Mouse (Mus musculus) intestine, postnatal 0 days (tissue): Measurements from ENCODE around the gene Slc22a17. TPM values are rescaled to one million over a fixed set of nuclear protein-coding genes. Genes with fewer than 3 reads are reported as not detected.

Experiments
- ATAC-seq: fragments of 200-750 bp; cut with Nextera tagmentation; 2 replicates; pipeline ENCODE4 v1.8.0; 2017; ENCODE audit warnings: mild to moderate bottlenecking, moderate TSS enrichment, moderate library complexity
- H3K27ac ChIP-seq: fragments of 300-500 bp; sonication (generic); 2 replicates; pipeline ENCODE4 v1.5.1; 2014; ENCODE audit warnings: mild to moderate bottlenecking, low read depth, low read length, moderate library complexity
- H3K27me3 ChIP-seq: fragments of 300-500 bp; sonication (generic); replicated peaks from 2 replicates; pipeline ENCODE4 v1.6.1; 2014; ENCODE audit warnings: low read length, mixed read lengths; ENCODE audit not compliant: control insufficient read depth, insufficient read depth
- H3K36me3 ChIP-seq: fragments of 300-500 bp; sonication (generic); 2 replicates; pipeline ENCODE4 v1.6.1; 2014; ENCODE audit warnings: mild to moderate bottlenecking, moderate library complexity; ENCODE audit not compliant: control insufficient read depth, insufficient read depth
- H3K4me1 ChIP-seq: fragments of 300-500 bp; sonication (generic); replicated peaks from 2 replicates; pipeline ENCODE4 v1.6.1; 2014; ENCODE audit warnings: antibody characterized with exemption, low read length, mixed read lengths; ENCODE audit not compliant: control insufficient read depth, insufficient read depth
- H3K4me2 ChIP-seq: fragments of 300-500 bp; sonication (generic); replicated peaks from 2 replicates; pipeline ENCODE4 v1.6.1; 2014; ENCODE audit warnings: low read depth, mild to moderate bottlenecking, moderate library complexity
- H3K4me3 ChIP-seq: fragments of 300-500 bp; sonication (generic); 2 replicates; pipeline ENCODE4 v1.5.1; 2014; ENCODE audit warnings: low read depth, low read length
- H3K9ac ChIP-seq: fragments of 300-500 bp; sonication (generic); 2 replicates; pipeline ENCODE4 v1.6.1; 2014; ENCODE audit warnings: mild to moderate bottlenecking, low read depth, low read length
- H3K9me3 ChIP-seq: fragments of 300-500 bp; sonication (generic); 2 replicates; pipeline ENCODE4 v1.6.1; 2016; ENCODE audit warnings: mixed run types; ENCODE audit not compliant: control insufficient read depth
- CTCF ChIP-seq: sonication (generic); IDR thresholded peaks from 2 replicates; pipeline ENCODE4 v1.5.1; 2016; ENCODE audit warnings: low read depth, mild to moderate bottlenecking, control low read depth, antibody characterized with exemption, moderate library complexity
- WGBS: fragments of 180-500 bp; shearing (Covaris S2); extraction: QIAGEN DNeasy Blood & Tissue Kit; methylation state at CpG from one replicate; pipeline ENCODE4 v1.1.7; 2014; 5-methylcytosine and 5-hydroxymethylcytosine counted together
- polyA plus RNA-seq: library from polyadenylated mRNA; unstranded; fragments of >200 nt; fragmentation: Nextera tagmentation; extraction: Ambion mirVana; gene quantifications from 2 replicates; pipeline ENCODE4 v1.2.1, GENCODE M21; 2015

Gene Slc22a17
- polyA plus RNA-seq, 1 experiment from 2014 or later: 12.5 TPM

- H3K36me3 ChIP-seq: no peaks in the 10 kb centered on the region
- under 1% methylated on average over 43 of the region's 61 CpGs for WGBS
- peak; percentile 78 for ATAC-seq
These were observed 35.8 kb downstream of the Slc22a17 start, which contains the start of gene Ppp1r3e for GRCm38 (mm10) chr14:54877048-54877715. TSS of gene Ppp1r3e (minus strand) at chr14:54877550.

GRCm38 (mm10) chr14:54876539-54877047 is 36.3 kb downstream of the Slc22a17 start:
- Histone ChIP-seq H3K4me3 (peak overlapping the region; percentile 55), H3K4me1 (0 out of 2 replicates have a peak, but pooled peaks cover 4% of the 10 kb centered on the region), H3K4me2 (peak overlapping the region; percentile 99), H3K27ac (peak overlapping the region; percentile 92), H3K27me3 (no peaks in the 10 kb centered on the region), H3K36me3 (no peaks in the 10 kb centered on the region), H3K9me3 (no peaks in the 10 kb centered on the region), H3K9ac (peak overlapping the region; percentile 59)
- WGBS: under 1% methylated on average over 72 of the region's 72 CpGs
- ATAC-seq: peak; percentile 91
- peak; percentile 17 for TF ChIP-seq CTCF

More at GRCm38 (mm10) chr14:54877048-54877715, 35.8 kb downstream of the Slc22a17 start, which contains the start of gene Ppp1r3e:
- H3K4me3 ChIP-seq: peak within 1 kb of the TSS; percentile 55
- H3K4me1 ChIP-seq: 0 out of 2 replicates have a peak, but pooled peaks cover 4% of the 10 kb centered on the region
- peak within 1 kb of the TSS; percentile 59 for H3K9ac ChIP-seq
- peak; percentile 41; the same call in 1 of the 2 replicates for TF ChIP-seq CTCF
- H3K27me3 ChIP-seq: no peaks in the 10 kb centered on the region
- peak within 1 kb of the TSS; percentile 99 for H3K4me2 ChIP-seq
- H3K9me3 ChIP-seq: no peaks in the 10 kb centered on the region
- H3K27ac ChIP-seq: peak within 1 kb of the TSS; percentile 92

GRCm38 (mm10) chr14:54875844-54876538 is 36.9 kb downstream of the Slc22a17 start:
- no peak for TF ChIP-seq CTCF
- 3% methylated on average over 36 of the region's 36 CpGs for WGBS
- H3K4me2 ChIP-seq: peak overlapping the region; percentile 99
- H3K36me3 ChIP-seq: no peaks in the 10 kb centered on the region
- no peaks in the 10 kb centered on the region for H3K27me3 ChIP-seq
- H3K27ac ChIP-seq: peak overlapping the region; percentile 92
- peak overlapping the region; percentile 55 for H3K4me3 ChIP-seq
- 0 out of 2 replicates have a peak, but pooled peaks cover 4% of the 10 kb centered on the region for H3K4me1 ChIP-seq
- H3K9ac ChIP-seq: peak overlapping the region; percentile 59
- peak; percentile 25 for ATAC-seq
- no peaks in the 10 kb centered on the region for H3K9me3 ChIP-seq

GRCm38 (mm10) chr14:54874165-54874564 is 38.8 kb downstream of the Slc22a17 start:
- Histone ChIP-seq H3K27me3 (no peaks in the 10 kb centered on the region), H3K27ac (peak overlapping the region; percentile 66), H3K4me1 (0 out of 2 replicates have a peak, but pooled peaks cover 4% of the 10 kb centered on the region), H3K36me3 (no peaks in the 10 kb centered on the region), H3K4me3 (no peak overlapping the region), H3K9ac (no peak overlapping the region), H3K4me2 (0 out of 2 replicates have a peak overlapping the region, but pooled peaks have one; percentile 13), H3K9me3 (no peaks in the 10 kb centered on the region)
- TF ChIP-seq CTCF: no peak
- ATAC-seq: no peak
- WGBS: 67% methylated on average over 3 of the region's 3 CpGs

GRCm38 (mm10) chr14:54870861-54871260 is 42.1 kb downstream of the Slc22a17 start, which contains the start of gene Homez:
TSS of gene Homez (minus strand) at chr14:54870961.
- no peak within 1 kb of the TSS for H3K27ac ChIP-seq
- H3K27me3 ChIP-seq: no peaks in the 10 kb centered on the region
- H3K4me2 ChIP-seq: no peak within 1 kb of the TSS
- H3K4me1 ChIP-seq: 0 out of 2 replicates have a peak, but pooled peaks cover 4% of the 10 kb centered on the region
- no peak within 1 kb of the TSS for H3K4me3 ChIP-seq
- ATAC-seq: no peak
- TF ChIP-seq CTCF: no peak
- no peak within 1 kb of the TSS for H3K9ac ChIP-seq
- H3K36me3 ChIP-seq: no peaks in the 10 kb centered on the region
- WGBS: 82% methylated on average over 5 of the region's 5 CpGs
- H3K9me3 ChIP-seq: no peaks in the 10 kb centered on the region

- Histone ChIP-seq H3K36me3 (no peaks in the 10 kb centered on the region), H3K9me3 (no peaks in the 10 kb centered on the region), H3K4me3 (no peak overlapping the region), H3K4me1 (0 out of 2 replicates have a peak, but pooled peaks cover 4% of the 10 kb centered on the region), H3K27ac (no peak overlapping the region), H3K27me3 (no peaks in the 10 kb centered on the region), H3K9ac (no peak overlapping the region), H3K4me2 (no peak overlapping the region)
- 86% methylated on average over 4 of the region's 4 CpGs for WGBS
- TF ChIP-seq CTCF: no peak
- no peak for ATAC-seq
These were observed 44.9 kb downstream of the Slc22a17 start for GRCm38 (mm10) chr14:54868026-54868425.
